Mouse (Mus musculus) kidney, postnatal 0 days (tissue): ENCODE results near the gene Arhgef10l. TPM values are rescaled to one million over a fixed set of nuclear protein-coding genes. Genes with fewer than 3 reads are reported as not detected.
"Not testable (repeated sequence)": the region's sequence is repeated elsewhere in the genome, so short reads cannot be mapped to it uniquely, and the experiment has no call there.

ENCODE experiments used
- ATAC-seq: fragments of 200-750 bp; cut with Nextera tagmentation; replicated peaks from 2 replicates; pipeline ENCODE4 v1.8.0; 2017; ENCODE audit warnings: low read depth, moderate number of reproducible peaks, moderate TSS enrichment, moderate library complexity; ENCODE audit not compliant: low FRiP score
- DNase-seq: peaks from one replicate; pipeline ENCODE4 v3.0.0-alpha.2; 2016; ENCODE audit warnings: low spot score
- H3K27ac ChIP-seq: fragments of 300-500 bp; sonication (generic); 2 replicates; pipeline ENCODE4 v1.5.1; 2014; ENCODE audit warnings: mild to moderate bottlenecking
- H3K27me3 ChIP-seq: fragments of 300-500 bp; sonication (generic); 2 replicates; pipeline ENCODE4 v1.6.1; 2014; ENCODE audit warnings: low read length, mixed read lengths; ENCODE audit not compliant: insufficient read depth
- H3K36me3 ChIP-seq: fragments of 300-500 bp; sonication (generic); 2 replicates; pipeline ENCODE4 v1.6.1; 2014; ENCODE audit warnings: low read length, mixed read lengths; ENCODE audit not compliant: insufficient read depth
- H3K4me1 ChIP-seq: fragments of 300-500 bp; sonication (generic); replicated peaks from 2 replicates; pipeline ENCODE4 v1.6.1; 2014; ENCODE audit warnings: antibody characterized with exemption, low read length, mixed read lengths; ENCODE audit not compliant: insufficient read depth
- H3K4me2 ChIP-seq: fragments of 300-500 bp; sonication (generic); 2 replicates; pipeline ENCODE4 v1.6.1; 2014; ENCODE audit warnings: mild to moderate bottlenecking, low read length, moderate library complexity, mixed read lengths
- H3K4me3 ChIP-seq: fragments of 300-500 bp; sonication (generic); replicated peaks from 2 replicates; pipeline ENCODE4 v1.5.1; 2014; ENCODE audit warnings: low read depth, low read length
- H3K9ac ChIP-seq: fragments of 300-500 bp; sonication (generic); 2 replicates; pipeline ENCODE4 v1.6.1; 2014; ENCODE audit warnings: low read depth, low read length
- H3K9me3 ChIP-seq: fragments of 300-500 bp; sonication (generic); replicated peaks from 2 replicates; pipeline ENCODE4 v1.6.1; 2016; ENCODE audit warnings: low read length, inconsistent platforms, mixed read lengths
- CTCF ChIP-seq: IDR thresholded peaks from 2 replicates; pipeline ENCODE4 v1.5.1; 2016; ENCODE audit warnings: antibody characterized with exemption, low read depth, mild to moderate bottlenecking, moderate library complexity
- WGBS: fragments of 180-500 bp; shearing (Covaris S2); extraction: QIAGEN DNeasy Blood & Tissue Kit; methylation state at CpG from one replicate; pipeline ENCODE4 v1.1.7; 2014; 5-methylcytosine and 5-hydroxymethylcytosine counted together
- polyA plus RNA-seq: library from polyadenylated mRNA; unstranded; fragments of >200 nt; fragmentation: Nextera tagmentation; extraction: Ambion mirVana; gene quantifications from 2 replicates; pipeline ENCODE4 v1.2.1, GENCODE M21; 2015

The Arhgef10l gene
- polyA plus RNA-seq, 1 experiment from 2014 or later, result 21.2 TPM

DNA sequence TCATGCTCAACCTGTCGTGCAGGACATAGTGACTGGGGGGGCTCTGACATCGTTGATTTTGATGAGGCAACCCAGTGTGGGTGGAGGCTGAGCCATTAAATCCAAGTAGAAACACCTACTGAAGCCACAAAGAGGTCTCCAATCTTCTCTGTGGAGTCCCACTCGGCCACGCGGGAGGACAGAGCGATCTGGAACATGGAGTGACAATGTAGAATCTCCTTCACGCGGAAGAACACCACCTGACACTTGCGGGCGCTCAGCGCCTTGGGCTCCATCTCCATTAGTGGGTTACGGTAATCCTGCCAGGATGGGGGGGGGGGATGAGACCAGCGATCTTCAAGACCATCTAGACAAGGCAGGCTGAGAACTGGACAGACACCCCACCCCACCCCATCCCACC lies 86.7 kb downstream of the Arhgef10l start:
- Histone ChIP-seq H3K4me2 (no peak overlapping the region), H3K36me3 (peaks cover 43% of the 10 kb centered on the region), H3K9me3 (no peaks in the 10 kb centered on the region), H3K27ac (no peak overlapping the region), H3K27me3 (no peaks in the 10 kb centered on the region), H3K9ac (no peak overlapping the region), H3K4me1 (no peaks in the 10 kb centered on the region), H3K4me3 (no peak overlapping the region)
- no peak for DNase-seq
- WGBS, result 95% methylated on average over 13 of the region's 13 CpGs
- no peak for TF ChIP-seq CTCF
- ATAC-seq, result no peak

DNA sequence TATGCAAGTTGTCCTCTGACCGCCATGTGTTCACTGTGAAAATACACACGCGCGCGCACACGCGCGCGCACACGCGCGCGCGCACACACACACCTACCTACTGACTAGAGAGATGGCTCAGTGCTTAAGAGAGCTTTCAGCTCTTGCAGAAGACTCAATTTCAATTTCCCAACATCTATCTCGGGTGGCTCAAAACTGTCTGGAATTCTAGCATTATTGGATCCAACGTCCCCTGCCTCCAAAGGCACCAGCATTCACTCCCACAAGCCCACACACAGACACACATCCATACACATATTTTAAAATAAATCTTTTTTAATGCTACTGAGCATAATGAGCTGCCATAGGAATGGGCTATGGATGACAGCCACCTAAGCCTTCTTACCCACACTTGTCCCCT lies 89.2 kb downstream of the Arhgef10l start:
- no peak for TF ChIP-seq CTCF
- H3K9me3 ChIP-seq, result no peaks in the 10 kb centered on the region
- no peaks in the 10 kb centered on the region for H3K27me3 ChIP-seq
- no peak overlapping the region for H3K4me2 ChIP-seq
- DNase-seq (no peak), ATAC-seq (no peak)
- 96% methylated on average over 16 of the region's 16 CpGs for WGBS
- H3K9ac ChIP-seq, result no peak overlapping the region
- H3K36me3 ChIP-seq, result peaks cover 52% of the 10 kb centered on the region
- no peaks in the 10 kb centered on the region for H3K4me1 ChIP-seq
- H3K4me3 ChIP-seq, result no peak overlapping the region
- no peak overlapping the region for H3K27ac ChIP-seq

DNA sequence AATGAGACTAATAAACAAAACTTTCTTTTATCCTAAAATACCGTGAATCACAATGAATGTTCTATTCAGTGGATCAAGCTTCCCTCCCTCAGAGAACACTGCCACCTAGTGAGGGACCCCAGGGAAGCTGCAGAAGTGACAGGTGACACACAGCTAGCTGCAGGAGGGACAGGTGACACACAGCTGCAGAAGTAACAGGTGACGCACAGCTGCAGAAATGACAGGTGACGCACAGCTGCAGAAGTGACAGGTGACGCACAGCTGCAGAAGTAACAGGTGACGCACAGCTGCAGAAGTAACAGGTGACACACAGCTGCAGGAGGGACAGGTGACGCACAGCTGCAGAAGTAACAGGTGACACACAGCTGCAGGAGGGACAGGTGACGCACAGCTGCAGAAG lies 90.9 kb downstream of the Arhgef10l start:
- not testable (repeated sequence) for H3K9me3 ChIP-seq, H3K4me3 ChIP-seq, H3K27ac ChIP-seq, H3K4me2 ChIP-seq, H3K27me3 ChIP-seq, H3K9ac ChIP-seq, DNase-seq, H3K4me1 ChIP-seq, ATAC-seq
- TF ChIP-seq CTCF, result peak; percentile 36; the same call in 1 of the 2 replicates
- H3K36me3 ChIP-seq, result peaks cover 44% of the 10 kb centered on the region
- 88% methylated on average over 7 of the region's 7 CpGs for WGBS

DNA sequence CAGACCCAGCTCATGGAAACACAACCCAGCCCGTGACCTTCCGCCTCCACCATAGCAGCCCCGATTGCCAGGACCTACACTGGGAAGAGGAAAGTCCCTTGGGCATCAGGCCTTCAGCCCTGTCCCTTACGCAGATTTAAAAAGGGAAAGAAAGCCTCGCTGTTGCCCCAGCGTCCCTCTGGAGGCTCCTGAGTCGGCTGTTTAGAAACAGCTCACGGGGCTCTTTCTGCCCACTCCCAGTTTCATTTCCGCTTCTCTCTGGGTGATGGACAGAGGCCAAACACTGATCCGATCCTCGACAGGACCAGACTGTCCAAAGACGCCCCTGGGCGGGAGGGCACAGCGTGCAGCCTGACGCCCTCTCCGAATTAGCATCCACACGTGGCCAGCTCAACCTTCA lies 93.4 kb downstream of the Arhgef10l start:
- WGBS, result 88% methylated on average over 17 of the region's 17 CpGs
- no peak overlapping the region for H3K4me2 ChIP-seq
- no peak overlapping the region for H3K4me3 ChIP-seq
- H3K27ac ChIP-seq, result no peak overlapping the region
- H3K4me1 ChIP-seq, result no peaks in the 10 kb centered on the region
- H3K9ac ChIP-seq, result no peak overlapping the region
- no peak for DNase-seq
- no peaks in the 10 kb centered on the region for H3K27me3 ChIP-seq
- no peaks in the 10 kb centered on the region for H3K9me3 ChIP-seq
- H3K36me3 ChIP-seq, result peaks cover 49% of the 10 kb centered on the region
- no peak for ATAC-seq
- TF ChIP-seq CTCF, result no peak

DNA sequence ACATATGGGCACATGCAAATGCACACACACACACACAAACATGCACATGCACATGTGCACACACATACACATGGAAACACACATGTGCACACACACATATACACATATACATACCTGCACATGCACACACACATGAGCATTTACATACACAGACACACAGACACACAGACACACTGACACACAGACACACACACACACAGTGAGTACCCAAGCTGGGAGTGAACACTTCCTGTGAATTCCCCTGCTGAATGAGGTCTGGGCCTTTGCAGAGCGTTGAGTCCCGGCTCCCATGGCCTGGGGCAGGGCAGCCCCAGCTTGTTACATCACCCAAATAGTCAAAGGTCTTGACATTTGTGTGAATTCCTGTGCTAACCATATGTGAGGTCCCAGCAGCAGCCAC lies 96.4 kb downstream of the Arhgef10l start:
- Histone ChIP-seq H3K4me2 (no peak overlapping the region), H3K4me3 (no peak overlapping the region), H3K9ac (no peak overlapping the region), H3K9me3 (no peaks in the 10 kb centered on the region), H3K27ac (no peak overlapping the region), H3K36me3 (peaks cover 64% of the 10 kb centered on the region), H3K27me3 (no peaks in the 10 kb centered on the region), H3K4me1 (no peaks in the 10 kb centered on the region)
- WGBS, result 74% methylated on average over 2 of the region's 2 CpGs
- no peak for ATAC-seq
- DNase-seq, result no peak
- no peak for TF ChIP-seq CTCF

DNA sequence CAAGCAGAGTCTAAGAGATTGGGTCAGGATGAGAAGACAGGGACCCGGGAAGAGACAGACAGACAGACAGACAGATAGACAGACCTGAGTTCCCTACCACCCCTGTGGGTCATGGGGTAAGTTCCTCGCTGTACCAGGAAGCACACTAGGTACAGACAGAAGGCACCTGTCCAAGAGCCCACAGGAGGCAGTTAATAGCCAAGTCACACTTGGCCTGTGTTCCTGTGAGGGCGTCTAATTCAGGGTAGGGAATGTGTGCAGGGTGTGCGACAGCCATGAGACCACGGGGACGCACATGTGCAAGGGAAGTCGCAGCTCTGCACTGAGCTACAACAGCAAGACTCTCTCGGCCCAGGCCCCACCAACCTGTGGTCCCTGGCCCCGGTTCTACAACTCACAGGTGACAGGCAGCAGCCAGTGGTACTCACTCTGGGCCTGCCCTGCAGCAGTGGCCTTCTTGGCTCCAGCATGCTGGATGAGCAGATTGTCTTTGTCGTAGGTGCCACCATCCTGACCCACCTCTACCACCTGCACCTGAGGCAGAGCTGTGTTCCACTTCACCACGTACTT lies 97.8 kb downstream of the Arhgef10l start:
- DNase-seq, result no peak
- ATAC-seq, result no peak
- no peaks in the 10 kb centered on the region for H3K4me1 ChIP-seq
- TF ChIP-seq CTCF, result no peak
- H3K4me3 ChIP-seq, result no peak overlapping the region
- H3K27ac ChIP-seq, result no peak overlapping the region
- H3K36me3 ChIP-seq, result peaks cover 55% of the 10 kb centered on the region
- H3K9me3 ChIP-seq, result no peaks in the 10 kb centered on the region
- WGBS, result 95% methylated on average over 11 of the region's 11 CpGs
- no peaks in the 10 kb centered on the region for H3K27me3 ChIP-seq
- H3K4me2 ChIP-seq, result no peak overlapping the region
- no peak overlapping the region for H3K9ac ChIP-seq

DNA sequence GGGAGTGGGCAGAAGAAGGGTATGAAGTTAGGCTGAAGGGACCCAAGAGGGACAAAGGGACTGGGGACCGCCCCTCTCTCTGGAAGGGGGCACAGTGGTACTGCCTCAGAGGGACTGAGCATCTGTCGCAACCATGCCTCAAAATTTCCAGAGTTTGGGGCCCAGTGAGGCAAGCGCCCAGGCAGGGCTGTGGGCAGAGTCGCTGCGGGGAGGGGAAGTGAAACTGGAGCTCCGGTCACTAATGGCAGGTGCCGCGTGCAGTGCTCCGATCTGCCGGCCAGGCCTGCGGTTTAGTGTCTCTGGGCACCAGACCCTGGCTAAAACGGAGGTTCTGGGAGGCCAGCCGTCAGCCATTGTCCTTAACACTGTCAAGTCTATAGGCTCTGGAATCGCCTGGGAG lies 99.0 kb downstream of the Arhgef10l start:
- no peaks in the 10 kb centered on the region for H3K9me3 ChIP-seq
- no peaks in the 10 kb centered on the region for H3K4me1 ChIP-seq
- DNase-seq (no peak), ATAC-seq (no peak)
- H3K36me3 ChIP-seq, result peaks cover 57% of the 10 kb centered on the region
- no peak overlapping the region for H3K27ac ChIP-seq
- H3K9ac ChIP-seq, result no peak overlapping the region
- H3K4me2 ChIP-seq, result no peak overlapping the region
- no peak for TF ChIP-seq CTCF
- WGBS, result 91% methylated on average over 14 of the region's 14 CpGs
- no peaks in the 10 kb centered on the region for H3K27me3 ChIP-seq
- no peak overlapping the region for H3K4me3 ChIP-seq

DNA sequence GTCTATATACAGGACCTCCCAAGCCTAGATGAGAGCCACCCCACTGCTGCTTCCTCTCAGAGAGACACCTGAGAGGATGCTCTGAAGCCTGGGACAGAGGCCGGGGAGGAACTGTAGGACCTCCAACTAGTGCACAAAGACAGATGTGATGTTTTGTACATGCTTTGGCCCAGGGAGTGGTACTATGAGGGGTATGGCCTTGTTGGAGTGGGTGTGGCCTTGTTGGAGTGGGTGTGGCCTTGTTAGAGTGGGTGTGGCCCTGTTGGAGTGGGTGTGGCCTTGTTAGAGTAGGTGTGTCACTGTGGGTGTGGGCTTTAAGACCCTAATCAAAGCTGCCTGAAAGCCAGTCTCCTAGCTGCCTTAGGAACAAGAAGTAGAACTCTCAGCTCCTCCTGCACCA lies 101.4 kb downstream of the Arhgef10l start:
- peaks cover 61% of the 10 kb centered on the region for H3K36me3 ChIP-seq
- 100% methylated on average over 1 of the region's 1 CpGs for WGBS
- H3K27ac ChIP-seq, DNase-seq, ATAC-seq, H3K9ac ChIP-seq, H3K4me3 ChIP-seq, H3K9me3 ChIP-seq, H3K4me1 ChIP-seq, H3K4me2 ChIP-seq, H3K27me3 ChIP-seq: not testable (repeated sequence)
